Comparison of ENCODE assay signal across 7 mouse cellular contexts in the genomic region with DNA sequence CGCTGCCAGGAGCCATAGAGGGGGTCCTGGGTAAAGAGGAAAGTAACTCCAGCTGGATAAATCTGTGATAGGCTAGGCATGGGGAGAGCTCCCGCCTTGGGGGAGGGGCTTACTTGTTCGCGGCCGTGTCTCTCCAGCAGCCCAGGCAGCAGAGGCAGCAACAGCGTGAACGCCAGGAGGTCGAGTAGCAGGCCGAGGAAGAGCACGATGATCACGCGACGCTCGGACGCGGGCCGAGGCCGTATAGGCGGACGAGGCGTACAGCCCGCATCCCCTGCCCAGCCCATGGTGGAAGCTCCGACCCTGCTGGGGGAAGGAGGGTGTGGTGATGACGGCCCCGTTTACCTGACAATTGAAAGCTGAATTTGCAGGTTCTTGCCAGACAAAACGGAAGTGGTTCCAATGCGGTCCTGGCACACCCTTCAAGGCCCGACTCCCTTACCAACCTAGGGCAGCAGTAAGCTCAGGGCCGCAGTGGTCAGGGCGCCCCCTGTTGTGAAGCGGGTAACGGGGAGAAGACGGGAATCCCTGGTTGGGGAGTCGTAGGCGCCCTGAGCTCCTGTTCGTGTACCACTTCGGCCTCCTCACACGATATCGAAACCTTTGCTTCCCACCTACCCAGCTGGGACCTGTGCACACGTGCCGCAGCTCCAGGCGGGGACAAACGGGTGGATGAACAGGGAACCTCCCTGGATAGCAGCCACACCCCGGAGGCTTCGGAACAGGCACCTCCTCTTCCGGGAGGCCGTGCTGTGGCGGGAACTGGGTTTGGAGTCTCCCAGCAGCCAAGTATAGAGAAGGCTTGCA. TPM values are rescaled to one million over a fixed set of nuclear protein-coding genes. Genes with fewer than 3 reads are reported as not detected.
DNase-seq lines count a peak whose midpoint lies in the region; ATAC-seq and TF ChIP-seq lines count a peak whose summit lies in the region.

Gene Mfsd10, minus strand, starts transcription at position 732 of the 807 bp plus-strand sequence.

- H3K9ac ChIP-seq in embryonic facial prominence, embryonic 12.5 days, result peak within 1 kb of the TSS; percentile 64
- peak within 1 kb of the TSS; percentile 75 for H3K9ac ChIP-seq in limb, embryonic 12.5 days (replicated peaks)
- H3K9ac ChIP-seq in midbrain, embryonic 15.5 days, result peak within 1 kb of the TSS; percentile 64

- no peaks in the 10 kb centered on the region for H3K9me3 ChIP-seq in embryonic facial prominence, embryonic 12.5 days
- H3K9me3 ChIP-seq in limb, embryonic 12.5 days, result no peaks in the 10 kb centered on the region
- no peaks in the 10 kb centered on the region for H3K9me3 ChIP-seq in midbrain, embryonic 15.5 days

- DNase-seq in adrenal gland, postnatal 25 days, result peak; percentile 85
- DNase-seq in heart, adult 11 months, result peak; percentile 99
- DNase-seq in kidney, adult 2 months, result peak; percentile 87
- peak; percentile 71 to 83 for DNase-seq in spleen, postnatal 10 days (ENCODE audit: low spot score in 2 of 2)

- under 1% methylated on average over 48 of the region's 48 CpGs for WGBS in embryonic facial prominence, embryonic 12.5 days
- WGBS in kidney, adult 2 months, result under 1% methylated on average over 48 of the region's 48 CpGs
- under 1% methylated on average over 48 of the region's 48 CpGs for WGBS in limb, embryonic 12.5 days
- under 1% methylated on average over 48 of the region's 48 CpGs for WGBS in midbrain, embryonic 15.5 days

- ATAC-seq in embryonic facial prominence, embryonic 12.5 days (ENCODE audit: insufficient number of reproducible peaks, insufficient read depth, low FRiP score, low TSS enrichment), result peak; percentile 87
- ATAC-seq in limb, embryonic 12.5 days (ENCODE audit: insufficient number of reproducible peaks, insufficient read depth, low FRiP score, low TSS enrichment, low read depth), result peak; percentile 91
- peak; percentile 94 for ATAC-seq in midbrain, embryonic 15.5 days (replicated peaks)

- no peaks in the 10 kb centered on the region for H3K27me3 ChIP-seq in embryonic facial prominence, embryonic 12.5 days
- no peaks in the 10 kb centered on the region for H3K27me3 ChIP-seq in kidney, adult 2 months (replicated peaks; ENCODE audit: control insufficient read depth, insufficient read depth, low read length)
- H3K27me3 ChIP-seq in limb, embryonic 12.5 days, result no peaks in the 10 kb centered on the region
- H3K27me3 ChIP-seq in midbrain, embryonic 15.5 days (replicated peaks), result no peaks in the 10 kb centered on the region

- peak within 1 kb of the TSS; percentile 87 for H3K27ac ChIP-seq in embryonic facial prominence, embryonic 12.5 days
- peak within 1 kb of the TSS; percentile 5; the same call in 1 of the 2 replicates for H3K27ac ChIP-seq in kidney, adult 2 months (ENCODE audit: insufficient read depth, low read depth, low read length)
- H3K27ac ChIP-seq in limb, embryonic 12.5 days, result peak within 1 kb of the TSS; percentile 88
- peak within 1 kb of the TSS; percentile 88 for H3K27ac ChIP-seq in midbrain, embryonic 15.5 days

- TF ChIP-seq CTCF in kidney, adult 2 months (conservative IDR thresholded peaks at IDR 0.05; ENCODE audit: insufficient read depth, insufficient read length, low read depth, low read length), result 0 out of 2 replicates have a peak, but pooled peaks have one; percentile 22

- peak within 1 kb of the TSS; percentile 69 for H3K4me2 ChIP-seq in embryonic facial prominence, embryonic 12.5 days (replicated peaks)
- peak within 1 kb of the TSS; percentile 86 for H3K4me2 ChIP-seq in limb, embryonic 12.5 days
- peak within 1 kb of the TSS; percentile 80 for H3K4me2 ChIP-seq in midbrain, embryonic 15.5 days

- peaks cover 80% of the 10 kb centered on the region for H3K36me3 ChIP-seq in embryonic facial prominence, embryonic 12.5 days
- no peaks in the 10 kb centered on the region for H3K36me3 ChIP-seq in kidney, adult 2 months (ENCODE audit: control insufficient read depth, insufficient read depth, low read length)
- H3K36me3 ChIP-seq in limb, embryonic 12.5 days, result peaks cover 85% of the 10 kb centered on the region
- peaks cover 45% of the 10 kb centered on the region for H3K36me3 ChIP-seq in midbrain, embryonic 15.5 days (replicated peaks)

- peak within 1 kb of the TSS; percentile 58 for H3K4me3 ChIP-seq in embryonic facial prominence, embryonic 12.5 days
- peak within 1 kb of the TSS; percentile 74 for H3K4me3 ChIP-seq in kidney, adult 2 months (ENCODE audit: insufficient read depth, low read depth, low read length)
- peak within 1 kb of the TSS; percentile 66 for H3K4me3 ChIP-seq in limb, embryonic 12.5 days (replicated peaks)
- H3K4me3 ChIP-seq in midbrain, embryonic 15.5 days, result peak within 1 kb of the TSS; percentile 61

- peaks cover 19% of the 10 kb centered on the region for H3K4me1 ChIP-seq in embryonic facial prominence, embryonic 12.5 days
- H3K4me1 ChIP-seq in kidney, adult 2 months (ENCODE audit: control insufficient read depth, insufficient read depth, low read length), result no peaks in the 10 kb centered on the region; the same call in 1 of the 2 replicates
- H3K4me1 ChIP-seq in limb, embryonic 12.5 days (replicated peaks), result peaks cover 20% of the 10 kb centered on the region
- peaks cover 22% of the 10 kb centered on the region for H3K4me1 ChIP-seq in midbrain, embryonic 15.5 days

- peak; percentile 17 for TF ChIP-seq POLR2A in kidney, adult 2 months (IDR thresholded peaks at IDR 0.05; ENCODE audit: low read depth, low read length)

RNA-seq across cellular contexts. Expression of gene Mfsd10, which starts in this region (rescaled TPM):
- total RNA-seq in adrenal gland, postnatal 25 days (2021), result 39.1 and 40.4 TPM in 2 replicates
- 112 and 121 TPM in 2 replicates for polyA plus RNA-seq in embryonic facial prominence, embryonic 12.5 days (2016; fragmentation: Nextera tagmentation; extraction: Ambion mirVana)
- 55.6 and 77.2 TPM in 2 replicates for polyA plus RNA-seq in kidney, adult 2 months (2012; rRNA removed)
- 107 and 120 TPM in 2 replicates for polyA plus RNA-seq in limb, embryonic 12.5 days (2016; fragmentation: Nextera tagmentation; extraction: Ambion mirVana)
- polyA plus RNA-seq in midbrain, embryonic 15.5 days (2015; fragmentation: Nextera tagmentation; extraction: Ambion mirVana), result 106 and 118 TPM in 2 replicates

Comparison
In these comparisons a context has a peak if more than half of its experiments do, and no peak if none do; other contexts are left out.
1. Peak in every context shown above with its lines: DNase-seq, ATAC-seq, H3K4me3 ChIP-seq and H3K27ac ChIP-seq.
2. H3K27ac ChIP-seq: peak in every context shown above with its lines; median percentile 88 in limb, embryonic 12.5 days; 88 in midbrain, embryonic 15.5 days; 87 in embryonic facial prominence, embryonic 12.5 days; 5 in kidney, adult 2 months.